Mouse (Mus musculus) bone marrow, adult 2 months (tissue): ENCODE data around the gene Atp6v1c2.

Experiments
- CTCF ChIP-seq: fragments of 200-500 bp; IDR thresholded peaks from 2 replicates; pipeline ENCODE4 v1.5.1; 2011; ENCODE audit warnings: low read length, control low read depth; ENCODE audit not compliant: control insufficient read depth, insufficient read depth
- POLR2A ChIP-seq: fragments of 200-500 bp; IDR thresholded peaks from 2 replicates; pipeline ENCODE4 v1.6.1; 2011; ENCODE audit warnings: low read depth, mild to moderate bottlenecking, control low read depth, low read length, borderline replicate concordance; ENCODE audit not compliant: control insufficient read depth

DNA sequence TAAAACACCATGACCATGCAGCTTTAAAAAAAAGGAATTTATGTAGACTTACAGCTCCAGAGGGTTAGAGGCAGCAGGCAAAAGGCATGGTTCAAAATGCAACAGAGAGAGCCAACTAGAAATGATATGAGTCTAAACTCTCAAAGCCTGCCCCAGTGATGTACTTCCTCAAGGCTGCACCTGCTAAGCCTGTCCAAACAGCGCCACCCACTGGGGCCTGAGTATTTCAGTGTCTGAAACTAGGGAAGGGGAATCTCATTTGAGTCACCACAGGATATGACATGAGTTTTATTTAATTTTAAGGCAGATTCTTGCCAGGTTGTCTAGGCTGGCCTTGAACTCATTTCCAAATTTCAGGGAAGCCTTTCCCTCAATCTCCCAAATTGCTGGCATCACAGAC lies 57.9 kb downstream of the Atp6v1c2 start:
- TF ChIP-seq CTCF: peak; percentile 57
- no peak for TF ChIP-seq POLR2A
